ENCODE assay signal across 14 mouse cellular contexts in the genomic region with DNA sequence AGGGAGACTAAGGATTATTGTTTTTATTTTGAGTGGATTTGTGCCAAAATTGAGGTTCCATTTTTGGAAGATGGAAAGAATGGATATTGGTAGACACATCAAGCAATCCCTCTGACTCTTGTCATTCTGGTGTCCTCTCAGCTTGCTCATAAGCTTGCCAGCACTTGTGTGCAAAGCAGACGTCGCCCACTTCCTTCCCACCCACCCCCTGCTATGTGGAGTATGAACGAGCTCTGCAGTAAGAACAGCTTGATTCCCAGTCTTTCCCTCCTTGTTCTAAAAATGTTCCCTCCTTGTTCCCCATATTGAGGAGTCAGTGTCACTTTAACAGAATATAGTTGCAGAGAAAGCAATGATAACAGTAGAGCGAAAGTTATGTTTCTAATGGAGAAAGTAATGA. TPM values are rescaled to one million over a fixed set of nuclear protein-coding genes. Genes with fewer than 3 reads are reported as not detected.
"Had no signal": no experiment of that assay in that cellular context is flagged by ENCODE, and none has a peak within 500 bp of the region (broad histone marks: within the 10 kb centered on the region; RNA-seq: fewer than 3 reads in every experiment).

No protein-coding gene starts in this region.

- ATAC-seq: inflammation-experienced regulatory T-cells, adult 6 months; intestine, postnatal 0 days; midbrain, embryonic 16.5 days had no signal

- H3K27ac ChIP-seq: kidney, postnatal 0 days; limb, embryonic 13.5 days; liver, embryonic 14.5 days; midbrain, embryonic 12.5 days; neural tube, embryonic 13.5 days had no signal

- H3K4me3 ChIP-seq: limb, embryonic 13.5 days; midbrain, embryonic 12.5 days; neural tube, embryonic 13.5 days had no signal

- DNase-seq: kidney, adult 8-10 months; kidney, postnatal 4 days; lung, adult 18-20 months; retina, postnatal 1 day; thymus, postnatal 4 days had no signal

RNA-seq across cellular contexts. Expression of a gene that starts 11.0 kb away (rescaled TPM):
- total RNA-seq: megakaryocyte-erythroid progenitor cell, adult 5-6 weeks had no signal
